Mouse (Mus musculus) erythroid progenitor cell, adult 5-6 weeks (primary cell): ENCODE data around the gene Tti1. TPM values are rescaled to one million over a fixed set of nuclear protein-coding genes. Genes with fewer than 3 reads are reported as not detected.

ENCODE experiments used
- total RNA-seq, 2 experiments: library from RNA; stranded (forward) in 1 of 2; stranded (reverse) in 1 of 2; fragments of 150-400 nt in 1 of 2; fragments of 186-747, 209-891 nt in 1 of 2; gene quantifications; 2 replicates each; pipeline versions ENCODE4 v1.2.3 to v1.2.4; 2015 to 2017; ENCODE audit warnings: low replicate concordance in 2 of 2

Tti1 gene
- total RNA-seq, 2 experiments from 2014 or later, result 9.2 to 18.4 TPM

Other genes starting within 250 kb of the Tti1 start
- not detected in 2 replicates for gene Vstm2l, start 113.8 kb downstream of the Tti1 start, total RNA-seq (2015; ENCODE audit: low replicate concordance)
- gene Vstm2l, start 113.8 kb downstream of the Tti1 start, total RNA-seq (2017; ENCODE audit: low replicate concordance), result not detected in 2 replicates
- 50.1 and 57.0 TPM in 2 replicates for gene Rprd1b, start 64 bp upstream of the Tti1 start, total RNA-seq (2015; ENCODE audit: low replicate concordance)
- 34.4 and 44.5 TPM in 2 replicates for gene Rprd1b, start 64 bp upstream of the Tti1 start, total RNA-seq (2017; ENCODE audit: low replicate concordance)
- gene Tgm2, start 118.0 kb upstream of the Tti1 start, total RNA-seq (2015; ENCODE audit: low replicate concordance), result 16.3 and 27.4 TPM in 2 replicates
- 23.0 and 33.9 TPM in 2 replicates for gene Tgm2, start 118.0 kb upstream of the Tti1 start, total RNA-seq (2017; ENCODE audit: low replicate concordance)
- gene D630003M21Rik, start 200.8 kb upstream of the Tti1 start, total RNA-seq (2015; ENCODE audit: low replicate concordance), result not detected in 2 replicates
- not detected in 2 replicates for gene D630003M21Rik, start 200.8 kb upstream of the Tti1 start, total RNA-seq (2017; ENCODE audit: low replicate concordance)
- gene Bpi, start 229.7 kb upstream of the Tti1 start, total RNA-seq (2015; ENCODE audit: low replicate concordance), result not detected in 2 replicates
- gene Bpi, start 229.7 kb upstream of the Tti1 start, total RNA-seq (2017; ENCODE audit: low replicate concordance), result not detected in 2 replicates